Mouse (Mus musculus) MEL (cell line): ENCODE measurements at regions not wholly inside any gene's neighbourhood (a gene's known extent, or its start where the extent isn't known, plus 50 kb on each side); places are given as distances from the start of the nearest gene placed in this dataset.

Experiments used
- DNase-seq: peaks from one replicate; pipeline ENCODE4 v3.0.0; 2011; ENCODE audit warnings: low read depth, low spot score
- H3K27ac ChIP-seq: 2 replicates; pipeline ENCODE4 v1.5.1; 2012; ENCODE audit warnings: low read depth, mild to moderate bottlenecking, control low read depth, low read length, moderate library complexity; ENCODE audit not compliant: control insufficient read depth
- H3K27me3 ChIP-seq, 2 experiments: fragments of 150-350 bp in 1 of 2; sonication (generic) in 1 of 2; 2 replicates each; pipeline ENCODE4 v1.6.1; 2012; ENCODE audit warnings: low read length in 2 of 2, mild to moderate bottlenecking in 2 of 2, improper control_type of control experiment in 1 of 2, moderate library complexity in 1 of 2; ENCODE audit not compliant: insufficient read depth in 2 of 2, control insufficient read depth in 1 of 2
- H3K36me3 ChIP-seq, 2 experiments: 2 replicates each; pipeline ENCODE4 v1.6.1; 2012 to 2014; ENCODE audit warnings: low read length in 2 of 2, improper control_type of control experiment in 1 of 2, inconsistent platforms in 1 of 2, mild to moderate bottlenecking in 1 of 2; ENCODE audit not compliant: insufficient read depth in 2 of 2, control insufficient read depth in 1 of 2
- H3K4me1 ChIP-seq, 2 experiments: fragments of 150-350 bp in 1 of 2; sonication (generic) in 1 of 2; 2 replicates each; pipeline ENCODE4 v1.6.1; 2012; ENCODE audit warnings: low read length in 2 of 2, improper control_type of control experiment in 1 of 2, mild to moderate bottlenecking in 1 of 2; ENCODE audit not compliant: insufficient read depth in 2 of 2, control insufficient read depth in 1 of 2
- H3K4me3 ChIP-seq, 2 experiments: fragments of 150-350 bp in 1 of 2; sonication (generic) in 1 of 2; 2 replicates each; pipeline ENCODE4 v1.5.1; 2012; ENCODE audit warnings: low read depth in 2 of 2, low read length in 2 of 2, mild to moderate bottlenecking in 2 of 2, moderate library complexity in 2 of 2, control low read depth in 1 of 2, improper control_type of control experiment in 1 of 2; ENCODE audit not compliant: control insufficient read depth in 1 of 2, insufficient read depth in 1 of 2
- H3K79me2 ChIP-seq: 2 replicates; pipeline ENCODE4 v1.6.1; 2012; ENCODE audit warnings: mild to moderate bottlenecking, low read length, moderate library complexity; ENCODE audit not compliant: control insufficient read depth, poor library complexity, insufficient read depth
- H3K9ac ChIP-seq: 2 replicates; pipeline ENCODE4 v1.6.1; 2012; ENCODE audit warnings: low read depth, mild to moderate bottlenecking, control low read depth, low read length, moderate library complexity; ENCODE audit not compliant: control insufficient read depth, poor library complexity, severe bottlenecking
- H3K9me3 ChIP-seq: fragments of 150-350 bp; sonication (generic); replicated peaks from 2 replicates; pipeline ENCODE4 v1.6.1; 2012; ENCODE audit warnings: mild to moderate bottlenecking, low read length, improper control_type of control experiment, moderate library complexity; ENCODE audit not compliant: insufficient read depth
- BHLHE40 ChIP-seq: IDR thresholded peaks from 2 replicates; pipeline ENCODE4 v1.6.1; 2012; ENCODE audit warnings: low read depth, mild to moderate bottlenecking, inconsistent platforms, low read length, improper control_type of control experiment, borderline replicate concordance
- ETS1 ChIP-seq: IDR thresholded peaks from 2 replicates; pipeline ENCODE4 v1.6.1; 2012; ENCODE audit warnings: low read depth, mild to moderate bottlenecking, inconsistent platforms, low read length, improper control_type of control experiment, moderate library complexity
- GABPA ChIP-seq: IDR thresholded peaks from 2 replicates; pipeline ENCODE4 v1.6.1; 2012; ENCODE audit warnings: low read depth, mild to moderate bottlenecking, inconsistent platforms, low read length, improper control_type of control experiment, moderate library complexity
- KAT2A ChIP-seq: conservative IDR thresholded peaks from 2 replicates; pipeline ENCODE4 v1.6.1; 2012; ENCODE audit warnings: low read depth, low read length, improper control_type of control experiment, inconsistent platforms
- MAFK ChIP-seq: IDR thresholded peaks from 2 replicates; pipeline ENCODE4 v1.6.1; 2011; ENCODE audit warnings: low read depth, mild to moderate bottlenecking, low read length, improper control_type of control experiment, borderline replicate concordance
- MAX ChIP-seq: IDR thresholded peaks from 2 replicates; pipeline ENCODE4 v1.6.1; 2011; ENCODE audit warnings: low read length, improper control_type of control experiment
- MXI1 ChIP-seq: IDR thresholded peaks from 2 replicates; pipeline ENCODE4 v1.6.1; 2011; ENCODE audit warnings: mild to moderate bottlenecking, low read depth, low read length, improper control_type of control experiment
- NRF1 ChIP-seq: IDR thresholded peaks from 2 replicates; pipeline ENCODE4 v1.6.1; 2014; ENCODE audit warnings: low read depth, mild to moderate bottlenecking, inconsistent platforms, low read length, improper control_type of control experiment, moderate library complexity; ENCODE audit not compliant: poor library complexity, insufficient read depth, severe bottlenecking
- RCOR1 ChIP-seq: IDR thresholded peaks from 2 replicates; pipeline ENCODE4 v1.6.1; 2012; ENCODE audit warnings: low read depth, mild to moderate bottlenecking, inconsistent platforms, low read length, improper control_type of control experiment
- SIN3A ChIP-seq: IDR thresholded peaks from 2 replicates; pipeline ENCODE4 v1.6.1; 2012; ENCODE audit warnings: low read length, improper control_type of control experiment, inconsistent platforms
- SMC3 ChIP-seq: IDR thresholded peaks from 2 replicates; pipeline ENCODE4 v1.6.1; 2011; ENCODE audit warnings: low read depth, low read length, improper control_type of control experiment
- TAL1 ChIP-seq: IDR thresholded peaks from 2 replicates; pipeline ENCODE4 v1.6.1; 2012; ENCODE audit warnings: mild to moderate bottlenecking, inconsistent platforms, low read length, moderate library complexity, mixed read lengths
- TBP ChIP-seq: IDR thresholded peaks from 2 replicates; pipeline ENCODE4 v1.8.0; 2011; ENCODE audit warnings: low read depth, low read length, improper control_type of control experiment
- USF1 ChIP-seq: IDR thresholded peaks from 2 replicates; pipeline ENCODE4 v1.6.1; 2014; ENCODE audit warnings: low read depth, mild to moderate bottlenecking, inconsistent platforms, low read length, improper control_type of control experiment, moderate library complexity
- ZNF384 ChIP-seq: IDR thresholded peaks from 2 replicates; pipeline ENCODE4 v1.6.1; 2012; ENCODE audit warnings: low read depth, mild to moderate bottlenecking, inconsistent platforms, low read length, improper control_type of control experiment

- H3K4me3 ChIP-seq, result no peak overlapping the region
- H3K4me1 ChIP-seq, result peaks cover 0 to 6% of the 10 kb centered on the region in 2 experiments; a peak in 2 of 4 replicates
- H3K79me2 ChIP-seq, result no peaks in the 10 kb centered on the region
- H3K9me3 ChIP-seq, result no peaks in the 10 kb centered on the region
- TF ChIP-seq MXI1 (no peak), ZNF384 (no peak), USF1 (no peak), KAT2A (no peak), BHLHE40 (no peak), TBP (no peak), GABPA (no peak), ETS1 (no peak), TAL1 (no peak)
- H3K27me3 ChIP-seq, result peaks cover 0 to 4% of the 10 kb centered on the region in 2 experiments; a peak in 2 of 4 replicates
- H3K27ac ChIP-seq, result no peak overlapping the region
- H3K9ac ChIP-seq, result no peak overlapping the region
- 0 out of 4 replicates have a peak, but pooled peaks cover 0 to 2% of the 10 kb centered on the region in 2 experiments for H3K36me3 ChIP-seq
- DNase-seq, result no peak
These were observed 245.3 kb upstream of the Cxcr4 start for GRCm38 (mm10) chr1:128837361-128837760.

- Histone ChIP-seq H3K27ac (no peak overlapping the region), H3K79me2 (no peaks in the 10 kb centered on the region), H3K27me3 (peaks cover 0 to 4% of the 10 kb centered on the region in 2 experiments; a peak in 2 of 4 replicates), H3K9ac (no peak overlapping the region), H3K4me1 (peaks cover 0 to 6% of the 10 kb centered on the region in 2 experiments; a peak in 2 of 4 replicates), H3K36me3 (0 out of 4 replicates have a peak, but pooled peaks cover 0 to 2% of the 10 kb centered on the region in 2 experiments), H3K4me3 (no peak overlapping the region), H3K9me3 (no peaks in the 10 kb centered on the region)
- no peak for TF ChIP-seq ZNF384
- TF ChIP-seq SIN3A, result no peak
- no peak for TF ChIP-seq MAX
- TF ChIP-seq NRF1, result no peak
- TF ChIP-seq SMC3, result no peak
- no peak for TF ChIP-seq RCOR1
- TF ChIP-seq MAFK, result no peak
- no peak for DNase-seq
These were observed 243.4 kb upstream of the Cxcr4 start for GRCm38 (mm10) chr1:128835510-128835909.
